Mouse (Mus musculus): ENCODE results near the gene Galnt2. TPM values are rescaled to one million over a fixed set of nuclear protein-coding genes. Genes with fewer than 3 reads are reported as not detected.

Galnt2 gene
- polyA plus RNA-seq, 1 experiment: 59.4 TPM

DNA sequence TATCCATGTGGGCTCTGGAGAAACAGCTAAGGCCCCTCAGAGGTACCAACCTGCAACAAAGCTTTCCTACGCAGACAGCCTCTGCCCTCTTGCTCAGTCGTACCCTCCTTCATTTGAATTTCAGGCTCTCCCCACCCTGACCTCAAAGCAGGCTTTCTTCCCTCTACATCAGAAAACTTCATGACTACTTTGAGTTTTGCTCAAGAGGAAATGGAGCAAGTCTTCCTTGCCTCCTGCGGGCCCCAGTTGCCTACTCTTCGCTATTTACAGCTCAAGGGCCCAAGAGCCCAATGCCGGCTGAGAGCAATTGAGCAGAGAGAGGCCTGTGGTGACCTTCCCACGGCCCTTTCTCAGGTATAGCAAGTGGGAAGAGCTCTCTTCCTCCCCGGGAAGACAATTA lies 131.4 kb downstream of the Galnt2 start:
- no peak for TF ChIP-seq MYOD1 (IDR thresholded peaks at IDR 0.05; ENCODE audit: control insufficient read depth in 1 of 3, insufficient read length in 2 of 3, low read depth in 2 of 3)
- no peak for TF ChIP-seq SRF (IDR thresholded peaks at IDR 0.05; ENCODE audit: control insufficient read depth, insufficient read length, low read depth)
- TF ChIP-seq REST (IDR thresholded peaks at IDR 0.05; ENCODE audit: insufficient read depth, insufficient read length): no peak
- no peak for TF ChIP-seq POLR2A (IDR thresholded peaks at IDR 0.05; ENCODE audit: insufficient read length, low read depth)
- TF ChIP-seq MAX (IDR thresholded peaks at IDR 0.05; ENCODE audit: low read depth): no peak
- no peak for TF ChIP-seq TCF3 (IDR thresholded peaks at IDR 0.05; ENCODE audit: insufficient read length, low read depth)
- TF ChIP-seq E2F4 (IDR thresholded peaks at IDR 0.05; ENCODE audit: insufficient read depth): no peak
- TF ChIP-seq POLR2AphosphoS2 (IDR thresholded peaks at IDR 0.05; ENCODE audit: insufficient read length, low read depth): no peak
- no peak for TF ChIP-seq CEBPB (IDR thresholded peaks at IDR 0.05; ENCODE audit: insufficient read depth, poor library complexity, severe bottlenecking)
- no peak for TF ChIP-seq USF1 (IDR thresholded peaks at IDR 0.05; ENCODE audit: low read depth)
- no peak for TF ChIP-seq TCF12 (IDR thresholded peaks at IDR 0.05; ENCODE audit: insufficient read depth, poor library complexity, severe bottlenecking)
- no peak for TF ChIP-seq MYOG (IDR thresholded peaks at IDR 0.05; ENCODE audit: control insufficient read depth in 1 of 3, insufficient read depth in 1 of 3, insufficient read length in 2 of 3, low read depth in 2 of 3)
- no peak overlapping the region for H3ac ChIP-seq (ENCODE audit: control insufficient read depth, insufficient read length)
- H3K4me2 ChIP-seq (ENCODE audit: low read depth): no peak overlapping the region
- H3K36me3 ChIP-seq (ENCODE audit: control insufficient read depth, insufficient read depth): no peaks in the 10 kb centered on the region
- H3K79me2 ChIP-seq (ENCODE audit: control insufficient read depth, insufficient read depth): no peaks in the 10 kb centered on the region
- peaks cover 35% of the 10 kb centered on the region for H3K27me3 ChIP-seq (ENCODE audit: control insufficient read depth, insufficient read depth, insufficient read length)
- H3K4me3 ChIP-seq: no peak overlapping the region

DNA sequence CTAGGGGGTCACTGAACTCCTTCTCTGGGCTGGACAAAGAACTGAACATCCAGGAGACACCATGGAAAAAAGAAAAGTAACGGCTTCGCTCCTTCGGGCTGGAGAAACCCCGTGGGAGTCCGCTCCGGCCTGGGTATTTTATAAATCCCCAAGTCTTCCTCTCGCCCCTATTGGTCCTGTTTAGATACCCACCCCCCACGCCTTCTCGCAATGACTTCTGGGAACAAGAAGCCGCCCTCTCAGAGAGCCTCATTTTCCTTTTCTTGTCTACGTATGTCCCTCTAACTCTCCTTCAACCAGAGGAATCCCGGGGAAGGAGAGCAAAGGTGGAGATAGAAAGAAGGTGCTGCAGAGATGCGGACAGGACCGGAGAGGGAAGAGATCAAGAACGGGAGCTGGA lies 132.1 kb downstream of the Galnt2 start:
- Histone ChIP-seq H3K79me2 (ENCODE audit: control insufficient read depth, insufficient read depth) (no peaks in the 10 kb centered on the region), H3K36me3 (ENCODE audit: control insufficient read depth, insufficient read depth) (no peaks in the 10 kb centered on the region), H3ac (ENCODE audit: control insufficient read depth, insufficient read length) (no peak overlapping the region), H3K27me3 (ENCODE audit: control insufficient read depth, insufficient read depth, insufficient read length) (peaks cover 35% of the 10 kb centered on the region), H3K4me2 (ENCODE audit: low read depth) (no peak overlapping the region), H3K4me3 (no peak overlapping the region)
- no peak for TF ChIP-seq CEBPB (IDR thresholded peaks at IDR 0.05; ENCODE audit: insufficient read depth, poor library complexity, severe bottlenecking)
- TF ChIP-seq E2F4 (IDR thresholded peaks at IDR 0.05; ENCODE audit: insufficient read depth): no peak

DNA sequence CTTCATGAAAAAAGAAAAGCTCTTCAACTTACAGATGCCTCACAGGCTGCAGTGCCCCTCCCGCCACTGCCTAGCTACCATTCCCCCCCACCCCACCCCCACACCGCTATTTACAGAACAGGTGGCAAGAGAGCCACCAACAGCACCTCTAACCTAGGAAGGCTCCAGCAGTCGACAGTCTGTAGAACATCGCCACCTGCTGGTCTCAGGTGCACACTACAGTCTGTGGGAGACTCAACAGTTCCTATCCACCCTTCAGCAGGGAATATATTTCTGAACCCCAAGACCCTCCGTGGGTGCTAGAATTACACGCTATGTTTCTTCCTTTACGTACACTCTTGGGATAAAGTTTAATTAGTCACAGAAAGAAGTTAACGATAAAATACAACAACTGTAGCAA lies 137.0 kb downstream of the Galnt2 start:
- no peak for TF ChIP-seq MAX (IDR thresholded peaks at IDR 0.05; ENCODE audit: low read depth)
- no peak for TF ChIP-seq REST (IDR thresholded peaks at IDR 0.05; ENCODE audit: insufficient read depth, insufficient read length)
- no peak for TF ChIP-seq TCF12 (IDR thresholded peaks at IDR 0.05; ENCODE audit: insufficient read depth, poor library complexity, severe bottlenecking)
- no peak for TF ChIP-seq POLR2A (IDR thresholded peaks at IDR 0.05; ENCODE audit: insufficient read length, low read depth)
- TF ChIP-seq CEBPB (IDR thresholded peaks at IDR 0.05; ENCODE audit: insufficient read depth, poor library complexity, severe bottlenecking): no peak
- no peak for TF ChIP-seq E2F4 (IDR thresholded peaks at IDR 0.05; ENCODE audit: insufficient read depth)
- no peak for TF ChIP-seq TCF3 (IDR thresholded peaks at IDR 0.05; ENCODE audit: insufficient read length, low read depth)
- TF ChIP-seq MYOG (IDR thresholded peaks at IDR 0.05; ENCODE audit: control insufficient read depth in 1 of 3, insufficient read depth in 1 of 3, insufficient read length in 2 of 3, low read depth in 2 of 3): no peak
- TF ChIP-seq SRF (IDR thresholded peaks at IDR 0.05; ENCODE audit: control insufficient read depth, insufficient read length, low read depth): no peak
- TF ChIP-seq POLR2AphosphoS2 (IDR thresholded peaks at IDR 0.05; ENCODE audit: insufficient read length, low read depth): no peak
- no peak for TF ChIP-seq USF1 (IDR thresholded peaks at IDR 0.05; ENCODE audit: low read depth)
- no peak for TF ChIP-seq MYOD1 (IDR thresholded peaks at IDR 0.05; ENCODE audit: control insufficient read depth in 1 of 3, insufficient read length in 2 of 3, low read depth in 2 of 3)
- Histone ChIP-seq H3K4me3 (no peak overlapping the region), H3K36me3 (ENCODE audit: control insufficient read depth, insufficient read depth) (no peaks in the 10 kb centered on the region), H3K27me3 (ENCODE audit: control insufficient read depth, insufficient read depth, insufficient read length) (peaks cover 6% of the 10 kb centered on the region), H3K4me2 (ENCODE audit: low read depth) (no peak overlapping the region), H3ac (ENCODE audit: control insufficient read depth, insufficient read length) (no peak overlapping the region), H3K79me2 (ENCODE audit: control insufficient read depth, insufficient read depth) (no peaks in the 10 kb centered on the region)

DNA sequence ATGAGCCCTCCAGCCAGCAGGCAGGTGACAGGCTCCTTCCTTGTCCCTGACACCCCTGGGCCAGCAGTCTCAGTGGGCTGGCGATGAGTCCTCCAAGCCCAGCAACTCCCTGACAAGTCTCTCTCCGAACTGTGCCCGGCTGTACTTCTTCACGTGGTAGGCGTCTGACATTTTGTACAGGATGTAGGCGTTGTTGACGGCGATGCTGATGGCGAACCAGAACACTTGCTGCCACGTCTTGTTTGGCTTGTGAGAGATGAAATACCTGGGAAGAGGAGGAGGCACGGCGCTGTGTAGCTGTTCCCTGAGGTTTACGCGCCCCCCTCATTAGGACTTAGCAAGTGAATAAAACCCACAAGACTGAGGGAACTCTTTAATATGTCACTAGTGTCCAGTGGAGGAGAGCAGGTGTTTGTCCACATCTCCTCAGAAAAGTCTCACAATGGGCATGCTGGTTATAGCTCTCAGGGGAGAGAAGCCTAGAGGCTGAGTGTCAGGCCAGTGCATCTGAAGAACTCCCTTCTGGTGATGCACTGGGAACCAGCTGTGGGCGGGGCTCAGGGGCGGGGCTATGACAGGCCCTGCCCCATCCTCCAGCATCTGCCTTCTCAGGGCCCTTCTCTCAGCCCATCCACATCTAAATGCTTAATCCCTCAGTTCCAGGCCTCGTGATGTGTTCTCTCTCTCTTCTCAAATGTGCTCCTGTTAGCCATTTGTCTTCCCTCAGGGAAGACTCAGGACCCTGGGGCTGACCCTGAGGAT lies 139.4 kb downstream of the Galnt2 start:
- H3K27me3 ChIP-seq (ENCODE audit: control insufficient read depth, insufficient read depth, insufficient read length): peaks cover 4% of the 10 kb centered on the region
- no peak for TF ChIP-seq USF1 (IDR thresholded peaks at IDR 0.05; ENCODE audit: low read depth)
- no peak for TF ChIP-seq SRF (IDR thresholded peaks at IDR 0.05; ENCODE audit: control insufficient read depth, insufficient read length, low read depth)
- no peak for TF ChIP-seq MYOG (IDR thresholded peaks at IDR 0.05; ENCODE audit: control insufficient read depth in 1 of 3, insufficient read depth in 1 of 3, insufficient read length in 2 of 3, low read depth in 2 of 3)
- TF ChIP-seq REST (IDR thresholded peaks at IDR 0.05; ENCODE audit: insufficient read depth, insufficient read length): no peak
- no peaks in the 10 kb centered on the region for H3K36me3 ChIP-seq (ENCODE audit: control insufficient read depth, insufficient read depth)

DNA sequence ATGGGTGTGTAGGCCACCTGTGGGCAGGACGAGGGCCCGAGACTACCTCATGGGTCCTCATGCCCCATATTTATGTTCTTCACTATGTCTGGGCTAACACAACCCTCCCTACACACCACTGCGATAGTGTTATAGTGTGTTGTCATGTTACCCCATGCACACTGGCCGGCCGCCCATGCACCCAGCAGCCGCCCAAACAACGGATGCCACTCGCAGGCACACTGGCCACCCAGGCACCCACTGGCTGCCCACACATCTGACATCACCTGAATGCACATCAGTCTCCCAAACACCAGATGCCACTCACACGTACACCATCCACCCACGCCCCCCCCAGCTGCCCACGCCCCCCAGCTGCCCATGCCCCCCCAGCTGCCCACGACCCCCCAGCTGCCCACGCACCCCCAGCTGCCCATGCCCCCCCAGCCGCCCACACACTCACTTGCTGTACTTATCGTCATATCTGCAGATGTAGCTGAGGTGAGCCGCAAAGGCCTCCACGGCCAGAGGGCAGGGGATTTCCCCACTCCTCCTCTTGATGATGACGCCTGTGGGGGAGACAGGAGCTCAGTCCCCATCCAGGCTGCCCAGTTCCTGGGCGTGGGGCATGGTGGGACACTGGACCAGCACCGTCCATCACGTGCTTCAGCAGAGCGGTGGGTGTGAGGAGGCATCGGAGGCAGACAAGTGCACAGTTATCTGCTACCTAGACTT lies 140.4 kb downstream of the Galnt2 start:
- peaks cover 4% of the 10 kb centered on the region for H3K27me3 ChIP-seq (ENCODE audit: control insufficient read depth, insufficient read depth, insufficient read length)
- TF ChIP-seq SRF (IDR thresholded peaks at IDR 0.05; ENCODE audit: control insufficient read depth, insufficient read length, low read depth) (no peak), MAX (IDR thresholded peaks at IDR 0.05; ENCODE audit: low read depth) (no peak), USF1 (IDR thresholded peaks at IDR 0.05; ENCODE audit: low read depth) (no peak), POLR2AphosphoS2 (IDR thresholded peaks at IDR 0.05; ENCODE audit: insufficient read length, low read depth) (no peak), REST (IDR thresholded peaks at IDR 0.05; ENCODE audit: insufficient read depth, insufficient read length) (no peak), POLR2A (IDR thresholded peaks at IDR 0.05; ENCODE audit: insufficient read length, low read depth) (no peak), TCF3 (IDR thresholded peaks at IDR 0.05; ENCODE audit: insufficient read length, low read depth) (no peak), MYOD1 (IDR thresholded peaks at IDR 0.05; ENCODE audit: control insufficient read depth in 1 of 3, insufficient read length in 2 of 3, low read depth in 2 of 3) (no peak), CEBPB (IDR thresholded peaks at IDR 0.05; ENCODE audit: insufficient read depth, poor library complexity, severe bottlenecking) (no peak), MYOG (IDR thresholded peaks at IDR 0.05; ENCODE audit: control insufficient read depth in 1 of 3, insufficient read depth in 1 of 3, insufficient read length in 2 of 3, low read depth in 2 of 3) (no peak), E2F4 (IDR thresholded peaks at IDR 0.05; ENCODE audit: insufficient read depth) (no peak), TCF12 (IDR thresholded peaks at IDR 0.05; ENCODE audit: insufficient read depth, poor library complexity, severe bottlenecking) (no peak)
- H3K36me3 ChIP-seq (ENCODE audit: control insufficient read depth, insufficient read depth): no peaks in the 10 kb centered on the region
- H3ac ChIP-seq (ENCODE audit: control insufficient read depth, insufficient read length): no peak overlapping the region
- H3K4me3 ChIP-seq: no peak overlapping the region
- no peak overlapping the region for H3K4me2 ChIP-seq (ENCODE audit: low read depth)
- no peaks in the 10 kb centered on the region for H3K79me2 ChIP-seq (ENCODE audit: control insufficient read depth, insufficient read depth)

More for the DNA sequence above, 139.4 kb downstream of the Galnt2 start:
- no peak overlapping the region for H3K4me3 ChIP-seq
- no peak overlapping the region for H3ac ChIP-seq (ENCODE audit: control insufficient read depth, insufficient read length)
- no peak overlapping the region for H3K4me2 ChIP-seq (ENCODE audit: low read depth)
- H3K79me2 ChIP-seq (ENCODE audit: control insufficient read depth, insufficient read depth): no peaks in the 10 kb centered on the region

All from myocyte (in vitro differentiated cells).